Mouse (Mus musculus): ENCODE results near the gene Zbed5.
"Not testable (repeated sequence)": the region's sequence is repeated elsewhere in the genome, so short reads cannot be mapped to it uniquely, and the experiment has no call there.

Gene Zbed5

DNA sequence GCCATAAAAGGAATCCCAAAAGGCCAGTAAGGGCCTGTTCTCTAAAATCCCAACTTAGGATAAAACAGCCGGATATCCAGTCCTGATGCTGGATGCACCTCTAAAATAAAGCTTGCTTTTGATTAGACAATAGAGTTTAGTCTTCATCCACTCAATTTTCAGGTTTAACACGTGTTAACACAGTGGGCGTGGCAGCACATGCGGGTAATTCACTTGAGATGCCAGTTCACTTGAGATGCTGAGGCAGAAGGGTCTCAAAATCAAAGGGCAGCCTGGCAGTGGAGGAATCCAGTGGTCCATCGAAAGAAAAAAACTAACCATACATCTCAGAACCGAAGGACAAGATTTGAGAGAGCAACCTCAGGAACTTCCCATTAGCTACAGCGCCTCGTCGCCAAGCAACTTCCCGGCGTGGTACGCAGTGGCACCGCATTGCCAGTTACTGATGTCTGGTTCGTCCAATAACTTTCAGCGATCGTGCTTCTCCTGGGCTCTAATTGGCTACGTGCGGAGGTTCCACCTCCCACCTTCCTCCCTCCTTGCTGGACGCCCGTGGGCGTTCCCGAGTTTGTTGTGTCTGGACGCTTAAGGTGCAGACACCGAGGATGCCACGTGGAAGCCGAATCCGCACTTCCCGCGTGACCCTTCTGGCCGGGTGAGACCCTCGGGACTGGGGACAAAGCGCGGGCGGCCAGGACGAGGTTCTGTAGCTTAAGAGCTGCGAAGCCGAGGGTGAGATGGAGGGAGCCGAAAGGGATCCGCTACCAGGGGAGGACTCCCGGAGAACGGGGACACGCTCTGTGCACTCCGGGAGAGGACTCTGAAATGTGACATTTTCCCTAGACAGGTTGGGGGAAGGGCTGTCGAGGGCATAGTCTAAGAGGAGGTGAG lies at the start of gene Zbed5:
Gene Zbed5, plus strand, starts transcription at position 526 of the 891 bp plus-strand sequence.
- in situ Hi-C loops (cut with MboI, MseI) = no loop called here

DNA sequence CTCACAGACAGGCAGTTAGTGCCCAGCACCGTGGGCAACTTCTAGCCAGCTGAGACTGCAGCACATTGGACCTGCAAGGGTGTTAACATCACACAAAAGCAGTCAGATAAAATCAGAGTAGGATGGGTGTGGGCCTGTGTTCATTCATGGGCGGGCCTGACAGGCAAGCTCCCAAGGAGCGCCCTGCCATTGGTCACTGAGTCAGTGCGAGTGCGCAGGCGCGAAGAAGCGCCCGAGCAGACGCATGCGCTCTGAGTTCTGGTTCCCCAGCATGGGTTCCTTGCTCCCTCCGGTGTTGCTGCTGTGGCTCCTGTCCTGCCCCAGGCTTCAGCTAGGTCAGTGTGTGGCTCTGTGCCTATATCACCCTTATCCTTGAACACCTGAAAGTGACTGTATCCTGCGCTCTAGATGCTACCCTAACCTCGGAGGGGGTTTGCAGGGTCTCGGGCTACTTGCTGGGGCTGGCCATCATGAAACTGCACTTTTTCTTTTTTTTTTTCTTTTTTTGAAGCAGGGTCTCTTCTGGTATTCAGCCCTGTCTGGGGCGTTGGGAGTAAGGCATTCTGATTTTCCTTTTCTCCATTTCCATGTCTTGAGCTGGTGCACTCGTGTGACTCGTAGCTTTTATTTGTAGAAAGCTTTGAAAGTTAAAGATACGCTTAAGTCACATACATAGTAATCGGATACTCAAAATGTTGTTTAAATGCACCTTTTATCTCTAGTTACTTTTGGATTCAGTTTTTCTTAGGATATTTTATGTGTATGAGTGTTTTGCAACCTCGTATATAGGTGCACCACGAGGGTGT lies 48.6 kb upstream of the Zbed5 start, which contains the start of gene Sumf2:
Gene Sumf2, plus strand, starts transcription at position 235 of the 806 bp plus-strand sequence.
- in situ Hi-C loops (cut with MboI, MseI) = loop anchor here (5.0 kb wide), 2 partner anchors 40 to 55 kb away; partner anchors contain the start of gene Chchd2

DNA sequence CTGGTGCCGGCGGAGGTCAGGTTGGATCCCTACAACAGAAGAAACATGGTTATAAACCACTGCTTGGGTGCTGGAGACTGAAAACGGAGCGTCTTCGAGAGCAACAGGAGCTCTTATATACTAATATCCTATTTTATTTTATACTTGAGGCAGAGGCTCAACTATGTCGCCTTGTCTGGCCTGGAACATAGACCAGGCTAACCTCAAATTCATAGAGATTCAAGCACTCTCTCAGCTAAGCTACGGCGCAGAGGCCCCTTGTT lies 48.0 kb upstream of the Zbed5 start:
- in situ Hi-C loops (cut with MboI, MseI) = loop anchor here (5.0 kb wide), 2 partner anchors 40 to 55 kb away; partner anchors contain the start of gene Chchd2

DNA sequence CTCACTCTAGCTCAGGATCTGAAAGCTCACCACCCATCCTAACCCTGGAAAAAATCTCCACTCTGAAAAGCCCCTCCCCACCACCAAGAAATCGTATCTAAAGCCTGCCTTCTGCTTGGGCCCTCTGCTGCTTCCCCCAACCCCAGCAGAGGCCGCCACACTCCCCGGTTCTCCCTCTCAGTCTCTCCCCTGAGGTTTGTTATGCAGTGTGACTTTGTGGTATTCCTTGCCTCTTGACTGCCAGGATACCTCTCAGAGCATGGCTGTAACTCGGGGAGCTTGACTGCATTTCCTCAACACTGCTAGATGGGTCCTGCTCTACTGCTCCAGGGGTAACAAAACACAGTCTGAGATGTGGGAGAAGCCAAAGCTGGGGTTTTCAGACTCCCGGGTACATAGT lies 40.4 kb upstream of the Zbed5 start:
- in situ Hi-C loops (cut with MboI, MseI) = loop anchor here (25.0 kb wide), 2 partner anchors 243 to 668 kb away; no protein-coding TSS in a partner anchor

DNA sequence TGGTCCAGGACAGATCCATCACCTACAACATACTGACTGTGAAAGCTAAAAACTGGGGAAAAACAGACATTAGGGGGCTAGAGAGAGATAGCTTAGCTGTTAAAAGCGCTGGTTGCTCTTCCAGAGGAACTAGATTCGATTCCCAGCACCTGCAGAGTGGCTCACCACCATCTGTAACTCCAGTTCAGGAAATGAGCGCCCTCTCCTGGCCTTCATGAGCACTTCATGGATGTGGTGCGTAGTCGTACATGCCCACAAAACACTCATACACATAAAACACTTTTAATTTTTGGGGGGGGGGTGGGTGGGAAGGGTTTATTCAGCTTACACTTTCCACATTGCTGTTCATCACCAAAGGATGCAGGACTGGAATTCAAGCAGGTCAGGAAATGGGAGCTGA lies 39.1 kb upstream of the Zbed5 start:
- in situ Hi-C loops (cut with MboI, MseI) = loop anchor here (25.0 kb wide), 2 partner anchors 244 to 669 kb away; no protein-coding TSS in a partner anchor

DNA sequence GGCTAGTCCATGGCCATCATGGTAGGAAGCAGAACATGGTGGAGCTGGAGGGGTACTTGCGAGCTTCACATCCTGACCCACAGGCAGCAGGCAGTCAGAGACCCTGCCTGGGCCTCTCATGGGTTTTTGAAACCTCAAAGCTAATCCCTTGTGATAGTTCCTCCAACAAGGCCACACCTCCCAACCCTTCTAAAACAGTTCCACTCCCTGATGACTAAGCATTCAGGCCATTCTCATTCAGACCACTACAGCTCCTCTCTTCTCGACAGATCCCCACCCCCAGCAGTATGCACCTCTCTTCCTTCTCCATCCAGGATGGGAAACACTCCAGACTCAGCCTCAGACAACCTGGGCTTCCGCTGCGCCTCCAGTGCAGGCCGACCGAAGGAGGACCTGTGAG lies 33.2 kb upstream of the Zbed5 start:
- in situ Hi-C loops (cut with MboI, MseI) = loop anchor here (25.0 kb wide), 2 partner anchors 250 to 675 kb away; no protein-coding TSS in a partner anchor

DNA sequence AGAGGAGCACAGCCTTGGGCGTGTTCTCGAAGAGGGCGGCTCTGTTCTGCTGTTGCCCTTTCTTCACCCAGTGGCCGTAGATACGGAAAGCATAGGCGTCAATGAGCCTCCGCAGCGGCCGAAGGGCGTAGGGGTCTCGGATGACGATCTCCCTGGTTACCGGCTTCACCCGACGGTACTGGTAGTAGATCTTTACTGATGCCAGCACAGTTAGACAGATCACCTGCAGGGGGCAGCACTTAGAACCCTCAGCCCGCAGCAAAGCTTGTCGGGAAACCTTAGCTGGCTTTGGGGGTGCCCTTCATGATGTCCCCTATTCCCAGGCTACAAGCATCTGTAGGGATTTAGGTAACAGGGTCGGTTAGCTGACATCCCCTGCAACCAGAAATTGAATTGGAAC lies 31.1 kb upstream of the Zbed5 start:
- in situ Hi-C loops (cut with MboI, MseI) = loop anchor here (25.0 kb wide), 2 partner anchors 252 to 677 kb away; no protein-coding TSS in a partner anchor

DNA sequence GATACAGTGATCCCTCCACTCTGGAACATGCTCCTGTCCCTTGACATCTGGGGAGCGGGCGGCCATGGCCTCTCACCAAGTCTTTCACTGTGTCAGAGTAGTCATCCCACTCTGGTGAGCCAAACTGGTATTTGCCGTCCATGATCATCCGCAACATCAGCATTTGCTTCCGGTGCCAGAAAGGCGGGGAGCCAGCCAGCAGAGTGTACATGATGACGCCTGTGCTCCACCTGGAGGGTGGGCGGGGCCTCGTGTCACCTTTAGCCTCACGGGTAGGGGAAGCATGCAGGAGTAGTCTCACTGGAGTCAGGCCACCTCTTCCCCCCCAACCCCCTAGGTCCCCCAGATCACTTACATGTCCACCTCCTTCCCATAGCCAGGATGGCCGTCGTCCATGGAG lies 29.7 kb upstream of the Zbed5 start:
- in situ Hi-C loops (cut with MboI, MseI) = loop anchor here (25.0 kb wide), 2 partner anchors 254 to 679 kb away; no protein-coding TSS in a partner anchor

DNA sequence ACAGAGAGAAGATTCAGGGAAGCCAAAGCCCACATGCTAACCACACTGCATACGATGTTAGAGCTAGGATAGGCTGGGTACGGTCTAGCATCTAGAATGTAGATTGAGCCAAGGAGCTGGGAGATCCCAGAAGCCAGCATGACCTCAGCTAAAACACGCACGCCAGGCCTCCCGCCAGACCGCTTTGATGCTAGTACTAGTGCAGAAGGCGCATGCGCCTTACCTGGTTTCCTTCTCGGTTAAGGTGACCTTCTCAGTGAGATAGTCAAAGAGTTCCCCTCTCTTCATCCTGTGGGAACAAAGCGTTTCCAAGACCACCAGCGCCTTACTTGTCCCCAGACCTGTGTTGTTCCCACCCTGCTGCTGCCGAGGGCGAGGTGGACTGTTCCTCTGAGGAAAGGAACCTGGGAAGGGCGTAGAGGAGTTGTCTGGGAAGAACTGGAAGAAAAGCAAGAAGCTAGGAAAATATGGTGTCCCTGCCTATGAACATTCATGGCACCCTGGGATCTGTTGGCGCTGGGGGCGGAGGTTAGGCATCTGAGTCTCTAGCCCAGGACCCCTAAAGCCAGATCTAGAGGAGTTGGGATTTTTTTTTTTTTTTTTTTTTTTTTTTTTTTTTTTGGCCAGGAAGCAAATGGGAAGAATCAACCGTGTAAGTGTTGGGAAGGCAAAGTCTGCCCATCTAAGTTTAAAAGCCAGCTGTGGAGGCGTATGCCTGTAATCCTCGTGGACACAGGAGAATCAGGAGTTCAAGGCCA lies 26.1 kb upstream of the Zbed5 start:
- in situ Hi-C loops (cut with MboI, MseI) = loop anchor here (25.0 kb wide), 2 partner anchors 257 to 682 kb away; no protein-coding TSS in a partner anchor

DNA sequence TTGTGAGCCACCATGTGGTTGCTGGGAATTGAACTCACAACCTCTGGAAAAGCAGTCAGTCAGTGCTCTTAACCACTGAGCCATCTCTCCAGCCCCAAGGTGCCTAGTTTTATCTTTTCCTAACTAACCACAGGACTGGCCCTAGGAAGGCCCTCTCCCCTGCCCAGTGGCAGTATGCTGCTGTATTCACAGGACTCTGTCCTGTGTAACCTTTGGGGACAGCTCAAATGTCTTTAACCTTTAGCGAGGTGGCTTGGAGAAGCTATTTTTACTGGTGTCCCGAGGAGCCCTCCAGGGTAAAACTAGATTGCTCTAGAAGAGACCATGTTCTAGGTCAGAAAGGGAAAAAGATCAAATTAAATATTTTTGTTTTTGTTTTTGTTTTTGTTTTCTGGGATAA lies 24.3 kb upstream of the Zbed5 start:
- in situ Hi-C loops (cut with MboI, MseI) = loop anchor here (25.0 kb wide), 2 partner anchors 259 to 684 kb away; no protein-coding TSS in a partner anchor

DNA sequence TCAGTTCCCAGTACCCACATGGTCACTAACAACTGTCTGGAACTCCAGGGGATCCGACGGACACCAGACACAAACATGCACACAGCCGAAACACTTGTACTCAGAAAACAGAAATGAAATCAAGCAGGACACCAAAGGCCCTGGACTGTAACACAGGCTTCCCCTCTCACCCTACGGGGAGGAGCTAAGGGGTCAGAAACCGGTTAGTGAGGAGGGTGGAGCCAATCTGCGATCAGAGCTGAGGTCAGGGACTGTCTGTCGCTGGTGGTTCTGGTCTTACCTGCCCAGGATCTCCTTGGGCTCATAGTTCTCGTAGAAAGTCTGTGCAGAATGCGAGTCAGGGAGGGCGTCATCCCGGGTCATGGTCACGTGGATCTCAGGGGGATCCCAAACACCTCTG lies 21.6 kb upstream of the Zbed5 start:
- in situ Hi-C loops (cut with MboI, MseI) = loop anchor here (25.0 kb wide), 2 partner anchors 262 to 687 kb away; no protein-coding TSS in a partner anchor

DNA sequence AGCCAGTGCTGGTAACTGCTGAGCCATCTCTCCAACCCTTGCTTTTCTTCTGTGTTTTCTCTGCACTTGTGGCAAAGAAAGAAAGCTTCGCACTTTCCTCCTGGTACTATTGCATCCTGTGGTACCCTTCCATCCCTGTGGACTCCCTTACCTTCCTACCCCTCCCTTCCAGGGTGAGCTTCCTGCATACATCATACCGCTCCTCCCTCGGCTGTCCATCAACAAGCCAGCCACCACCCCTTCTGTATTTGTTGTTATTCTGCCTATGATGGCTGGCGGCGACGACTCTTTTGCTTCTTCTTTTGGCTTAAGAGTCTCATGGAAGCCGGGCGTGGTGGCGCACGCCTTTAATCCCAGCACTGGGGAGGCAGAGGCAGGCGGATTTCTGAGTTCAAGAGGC lies 20.4 kb upstream of the Zbed5 start:
- in situ Hi-C loops (cut with MboI, MseI) = no loop called here

DNA sequence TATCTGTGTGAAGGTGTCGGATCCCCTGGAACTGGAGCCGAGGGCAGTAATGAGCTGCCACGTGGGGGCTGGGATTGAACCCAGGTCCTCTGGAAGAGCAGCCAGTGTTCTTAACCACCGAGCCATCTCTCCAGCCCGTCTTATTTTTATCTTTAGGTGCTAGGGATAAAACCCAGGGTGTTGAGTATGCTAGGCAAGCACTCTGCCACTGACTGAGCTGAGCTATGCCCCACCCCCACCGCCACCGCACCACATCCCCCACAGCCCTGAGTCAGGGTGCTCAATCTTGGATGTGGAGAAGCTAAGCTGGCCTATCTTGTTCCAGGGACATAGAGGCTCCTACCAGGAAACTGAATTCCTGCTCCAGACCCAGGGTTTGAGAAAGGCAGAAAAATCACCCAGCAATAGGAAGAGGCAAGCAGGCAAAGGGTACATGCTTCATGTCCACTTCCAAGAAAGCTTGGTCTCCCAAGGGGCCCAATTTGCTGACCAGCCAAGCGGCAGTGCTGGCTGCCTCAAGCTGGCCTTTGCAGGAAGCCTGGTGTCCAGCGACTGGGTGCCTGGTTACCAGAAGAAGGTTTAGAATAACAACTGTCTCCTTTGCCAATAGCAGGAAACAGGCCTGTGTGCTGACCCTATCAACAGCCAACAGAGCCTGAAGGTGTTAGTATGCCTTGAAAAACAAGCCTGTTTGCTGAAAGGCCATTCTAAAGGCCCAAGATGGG lies 17.6 kb upstream of the Zbed5 start:
- in situ Hi-C loops (cut with MboI, MseI) = no loop called here

DNA sequence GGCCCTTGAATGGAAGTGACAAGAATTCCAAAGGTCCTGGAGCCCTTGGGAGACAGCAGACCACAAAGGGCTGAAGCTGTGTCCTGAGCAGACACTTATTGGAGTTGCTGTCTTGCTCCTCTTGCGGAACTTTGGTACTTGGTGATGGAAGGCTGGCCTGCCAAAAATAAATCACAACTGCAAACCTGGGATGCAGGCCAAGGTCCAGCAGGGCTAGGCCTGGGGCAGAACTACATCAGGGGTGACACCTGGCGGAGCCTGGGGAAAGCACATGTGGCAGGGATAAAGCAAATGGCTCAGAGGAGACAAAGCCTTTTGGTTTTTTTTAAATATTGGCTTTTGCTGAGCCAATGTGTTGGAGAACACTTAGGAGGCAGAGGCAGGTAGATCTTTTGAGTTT lies 16.6 kb upstream of the Zbed5 start:
- in situ Hi-C loops (cut with MboI, MseI) = no loop called here

DNA sequence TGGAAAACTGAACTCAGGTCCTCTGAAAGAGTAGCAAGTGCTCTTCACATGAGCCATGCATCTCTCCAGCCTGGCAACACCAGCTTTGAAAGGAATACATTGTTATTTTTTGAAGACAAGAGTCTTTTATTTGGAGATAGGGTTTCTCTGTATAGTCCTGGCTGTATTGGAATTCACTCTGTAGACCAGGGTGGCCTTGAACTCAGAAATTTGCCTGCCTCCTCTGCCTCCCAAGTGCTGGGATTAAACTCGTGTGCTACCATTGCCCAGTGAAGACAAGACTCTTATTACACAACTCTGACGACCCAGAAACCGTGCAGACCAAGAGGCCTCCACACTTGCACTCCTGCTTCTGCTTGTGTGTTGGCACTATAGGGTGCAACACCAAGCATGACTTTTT lies 15.6 kb upstream of the Zbed5 start:
- in situ Hi-C loops (cut with MboI, MseI) = no loop called here

DNA sequence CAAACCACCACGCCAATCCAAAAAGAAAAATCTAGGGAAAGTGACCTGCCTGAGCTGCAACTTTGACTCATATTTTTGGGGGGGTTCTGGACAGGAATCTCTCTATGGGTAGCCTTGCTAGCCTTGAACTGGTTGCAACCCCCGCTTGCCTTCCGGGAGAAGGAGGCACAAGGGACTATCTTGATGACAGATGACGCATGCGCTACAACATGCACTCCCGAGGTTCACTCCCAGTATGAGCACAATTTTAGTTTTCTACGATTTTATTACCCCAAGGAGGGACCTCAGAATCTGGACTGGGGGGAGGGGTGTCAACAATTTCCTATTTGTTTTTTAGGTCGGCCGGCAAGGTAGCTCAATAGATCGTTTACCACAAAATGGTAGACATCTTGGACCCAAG lies 9.3 kb upstream of the Zbed5 start:
- in situ Hi-C loops (cut with MboI, MseI) = loop anchor here (5.0 kb wide), 1 partner anchor 39 kb away; the partner anchor contains the start of gene Sumf2

DNA sequence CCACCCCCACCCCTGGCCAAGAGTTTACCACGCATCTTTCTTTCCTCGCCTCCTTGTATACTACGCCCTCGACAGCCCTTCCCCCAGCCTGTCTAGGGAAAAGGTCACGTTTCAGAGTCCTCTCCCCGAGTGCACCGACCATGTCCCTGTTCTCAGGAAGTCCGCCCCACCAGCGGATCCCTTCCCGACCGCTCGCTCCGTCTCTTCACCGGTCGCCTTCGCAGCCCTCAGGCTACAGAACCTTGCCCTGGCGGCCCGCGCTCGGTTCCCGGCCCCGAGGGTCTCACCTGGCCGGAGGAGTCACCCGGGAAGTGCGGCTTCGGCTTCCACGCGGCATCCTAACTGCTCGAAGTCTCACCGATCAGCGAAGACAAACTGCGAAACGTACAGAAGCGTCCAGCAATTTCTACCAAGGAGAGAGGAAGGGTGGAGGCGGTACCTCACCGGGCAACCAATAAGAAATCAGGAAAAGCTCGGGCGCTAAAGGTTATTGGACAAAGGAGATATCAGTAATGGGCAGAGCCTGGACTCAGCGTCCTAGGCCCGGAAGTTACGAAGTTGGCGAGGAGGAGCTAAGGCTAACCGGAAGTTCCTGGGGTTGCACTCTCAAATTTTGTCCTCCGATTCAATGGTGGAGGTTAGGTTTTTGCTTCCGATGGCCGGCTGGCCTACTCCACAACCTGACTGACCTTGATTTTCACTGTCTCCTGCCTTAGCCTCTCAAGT lies 8.4 kb upstream of the Zbed5 start, which contains the start of gene Chchd2:
Gene Chchd2, minus strand, starts transcription at position 560 of the 726 bp plus-strand sequence.
- in situ Hi-C loops (cut with MboI, MseI) = loop anchor here (5.0 kb wide), 1 partner anchor 40 kb away; the partner anchor contains the start of gene Sumf2

DNA sequence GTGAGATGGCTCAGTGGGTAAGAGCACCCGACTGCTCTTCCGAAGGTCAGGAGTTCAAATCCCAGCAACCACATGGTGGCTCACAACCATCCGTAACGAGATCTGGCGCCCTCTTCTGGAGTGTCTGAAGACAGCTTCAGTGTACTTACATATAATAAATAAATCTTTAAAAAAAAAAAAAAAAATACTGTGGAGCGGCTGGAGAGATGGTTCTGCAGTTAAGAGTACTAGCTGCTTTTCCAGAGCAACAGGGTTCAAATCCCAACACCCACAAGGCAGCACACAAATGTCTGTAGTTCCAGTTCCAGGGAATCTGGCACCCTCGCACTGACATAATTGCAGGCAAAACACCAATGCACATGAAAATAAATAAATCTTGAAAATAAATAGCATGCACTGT lies 5.1 kb upstream of the Zbed5 start:
- in situ Hi-C loops (cut with MboI, MseI) = not testable (repeated sequence)

DNA sequence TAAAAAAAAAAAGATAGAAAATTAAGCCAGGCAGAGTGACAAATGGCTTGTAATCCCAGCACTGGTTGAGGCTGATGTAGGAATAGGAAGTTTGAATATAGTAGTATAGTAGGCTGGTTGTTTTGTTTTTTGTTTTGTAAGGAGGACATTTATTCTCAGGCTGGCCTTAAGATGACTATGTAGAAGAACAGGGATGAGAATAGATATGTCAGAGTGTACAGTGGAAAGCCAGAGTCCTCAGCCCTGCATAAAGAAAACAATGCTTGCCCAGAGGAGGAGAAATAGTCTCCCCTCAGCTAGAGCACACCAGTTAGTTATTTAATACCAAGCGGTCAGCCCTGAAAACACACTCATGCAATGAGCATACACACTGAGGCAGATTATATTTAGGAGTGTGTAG lies 2.9 kb downstream of the Zbed5 start, which contains the start of gene Phkg1:
Gene Phkg1, minus strand, starts transcription at position 101 of the 400 bp plus-strand sequence.
- in situ Hi-C loops (cut with MboI, MseI) = no loop called here

DNA sequence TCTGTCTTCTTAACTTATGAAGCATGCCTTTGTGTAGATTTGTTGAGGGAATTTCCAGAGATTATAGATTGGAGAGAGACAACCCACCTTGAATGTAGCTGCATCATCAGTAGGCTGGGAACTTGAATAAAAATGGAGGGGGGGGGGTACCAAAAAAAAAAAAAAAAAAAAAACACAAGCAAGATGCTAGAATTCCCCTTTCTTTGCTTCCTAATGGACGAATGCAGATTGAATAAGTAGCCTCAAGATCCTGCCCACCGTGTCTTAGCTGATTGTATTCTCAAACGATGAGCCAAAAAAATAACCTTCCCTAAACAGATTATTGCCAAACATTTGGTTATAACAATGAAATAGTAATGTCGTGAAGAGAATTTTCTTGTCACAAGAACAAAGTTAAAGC lies 12.3 kb downstream of the Zbed5 start:
- in situ Hi-C loops (cut with MboI, MseI) = no loop called here

Data from regulatory T cell (primary cell).